In genomic region chr15:25904435-25905021, GRCm38 (mm10) we compare ENCODE assay signal across 12 mouse cellular contexts.
DNase-seq lines count a peak whose midpoint lies in the region; ATAC-seq lines count a peak whose summit lies in the region.
"Had no signal": no experiment of that assay in that cellular context is flagged by ENCODE, and none has a peak within 500 bp of the region (broad histone marks: within the 10 kb centered on the region; RNA-seq: fewer than 3 reads in every experiment).

No protein-coding gene starts in this region.

- H3K9me3 ChIP-seq in embryonic facial prominence, embryonic 14.5 days (ENCODE audit: control insufficient read depth, low read length) = no peaks in the 10 kb centered on the region
- no peaks in the 10 kb centered on the region for H3K9me3 ChIP-seq in embryonic facial prominence, embryonic 10.5 days
- H3K9me3 ChIP-seq in intestine, embryonic 16.5 days (ENCODE audit: control insufficient read depth, low read length) = no peaks in the 10 kb centered on the region
- H3K9me3 ChIP-seq: liver, embryonic 15.5 days had no signal

- no peak for ATAC-seq in embryonic facial prominence, embryonic 14.5 days (ENCODE audit: low read depth)
- ATAC-seq in megakaryocyte progenitor cell, adult 5-6 weeks (replicated peaks; ENCODE audit: poor library complexity) = peak; percentile 55
- no peak for ATAC-seq in intestine, embryonic 16.5 days

- H3K4me1 ChIP-seq in embryonic facial prominence, embryonic 14.5 days (ENCODE audit: control insufficient read depth, insufficient read depth, low read length) = no peaks in the 10 kb centered on the region
- H3K4me1 ChIP-seq in embryonic facial prominence, embryonic 10.5 days = peaks cover 6% of the 10 kb centered on the region; the same call in 1 of the 2 replicates
- H3K4me1 ChIP-seq in intestine, embryonic 16.5 days (ENCODE audit: control insufficient read depth, insufficient read depth, low read length) = no peaks in the 10 kb centered on the region
- H3K4me1 ChIP-seq: liver, embryonic 15.5 days had no signal

- H3K4me2 ChIP-seq in embryonic facial prominence, embryonic 14.5 days (ENCODE audit: low read depth, low read length) = no peak overlapping the region
- no peak overlapping the region for H3K4me2 ChIP-seq in intestine, embryonic 16.5 days (ENCODE audit: low read depth, low read length)
- H3K4me2 ChIP-seq: liver, embryonic 15.5 days had no signal

- no peaks in the 10 kb centered on the region for H3K36me3 ChIP-seq in embryonic facial prominence, embryonic 14.5 days (ENCODE audit: control insufficient read depth, insufficient read depth, low read length)
- no peaks in the 10 kb centered on the region for H3K36me3 ChIP-seq in embryonic facial prominence, embryonic 10.5 days (replicated peaks)
- H3K36me3 ChIP-seq in intestine, embryonic 16.5 days (ENCODE audit: control insufficient read depth, insufficient read depth, low read length) = no peaks in the 10 kb centered on the region
- H3K36me3 ChIP-seq: liver, embryonic 15.5 days had no signal

- H3K27ac ChIP-seq in embryonic facial prominence, embryonic 14.5 days (replicated peaks; ENCODE audit: low read depth, low read length) = no peak overlapping the region
- H3K27ac ChIP-seq in embryonic facial prominence, embryonic 10.5 days (replicated peaks) = no peak overlapping the region
- no peak overlapping the region for H3K27ac ChIP-seq in intestine, embryonic 16.5 days (ENCODE audit: low read length)
- H3K27ac ChIP-seq: liver, embryonic 15.5 days had no signal

- no peak overlapping the region for H3K9ac ChIP-seq in embryonic facial prominence, embryonic 14.5 days (ENCODE audit: low read depth, low read length)
- no peak overlapping the region for H3K9ac ChIP-seq in intestine, embryonic 16.5 days (ENCODE audit: low read depth, low read length)
- H3K9ac ChIP-seq: liver, embryonic 15.5 days had no signal

- 69% methylated on average over 14 of the region's 14 CpGs for WGBS in embryonic facial prominence, embryonic 14.5 days
- 91% methylated on average over 14 of the region's 14 CpGs for WGBS in embryonic facial prominence, embryonic 10.5 days
- 80% methylated on average over 14 of the region's 14 CpGs for WGBS in intestine, embryonic 16.5 days

- no peaks in the 10 kb centered on the region for H3K27me3 ChIP-seq in embryonic facial prominence, embryonic 14.5 days (replicated peaks; ENCODE audit: control insufficient read depth, insufficient read depth, low read length)
- H3K27me3 ChIP-seq in embryonic facial prominence, embryonic 10.5 days (replicated peaks; ENCODE audit: low read depth, poor library complexity, severe bottlenecking) = no peaks in the 10 kb centered on the region
- no peaks in the 10 kb centered on the region for H3K27me3 ChIP-seq in intestine, embryonic 16.5 days (replicated peaks; ENCODE audit: control insufficient read depth, insufficient read depth, low read length)
- H3K27me3 ChIP-seq: liver, embryonic 15.5 days had no signal

- peak; percentile 29 for DNase-seq in embryonic facial prominence, embryonic 14.5 days (ENCODE audit: low spot score)
- DNase-seq in embryonic facial prominence, embryonic 10.5 days (ENCODE audit: low spot score) = no peak
- peak; percentile 34 to 35 for DNase-seq in heart, adult 9 months (ENCODE audit: low spot score in 2 of 2)
- DNase-seq in heart, postnatal 36 days = no peak
- DNase-seq in brain, adult 2 months (ENCODE audit: low read depth, low spot score) = peak; percentile 57
- no peak for DNase-seq in layer of hippocampus, adult 18-20 months (ENCODE audit: low spot score in 2 of 2)
- DNase-seq: kidney, postnatal 10 days; thymus, postnatal 14 days had no signal

- no peak overlapping the region for H3K4me3 ChIP-seq in embryonic facial prominence, embryonic 14.5 days (ENCODE audit: low read depth, low read length)
- H3K4me3 ChIP-seq in embryonic facial prominence, embryonic 10.5 days = no peak overlapping the region
- no peak overlapping the region for H3K4me3 ChIP-seq in intestine, embryonic 16.5 days (ENCODE audit: low read length)
- H3K4me3 ChIP-seq: erythroblast, embryonic 14.5 days; liver, embryonic 15.5 days had no signal

- intact Hi-C loops in heart, postnatal 36 days (cut with DNase I) = loop anchor here (5.0 kb wide), 1 partner anchor 97 kb away; no protein-coding TSS in a partner anchor

Comparison
In these comparisons a context has a peak if more than half of its experiments do, and no peak if none do; other contexts are left out.
1. DNase-seq: peak in embryonic facial prominence, embryonic 14.5 days (single experiment), heart, adult 9 months (2 of 2) and brain, adult 2 months (single experiment); none in embryonic facial prominence, embryonic 10.5 days (single experiment), heart, postnatal 36 days (0 of 2) and layer of hippocampus, adult 18-20 months (0 of 2).